ENCODE assay signal across 13 mouse cellular contexts in genomic region chr1:131702094-131702766, GRCm38 (mm10). TPM values are rescaled to one million over a fixed set of nuclear protein-coding genes. Genes with fewer than 3 reads are reported as not detected.
DNase-seq lines count a peak whose midpoint lies in the region; ATAC-seq and TF ChIP-seq lines count a peak whose summit lies in the region.
"Had no signal": no experiment of that assay in that cellular context is flagged by ENCODE, and none has a peak within 500 bp of the region (broad histone marks: within the 10 kb centered on the region; RNA-seq: fewer than 3 reads in every experiment).

No protein-coding gene starts in this region.

- H3K4me3 ChIP-seq in lung, embryonic 15.5 days, result no peak overlapping the region
- no peak overlapping the region for H3K4me3 ChIP-seq in bone marrow macrophage, adult 2 months (ENCODE audit: insufficient read depth, low read length)
- H3K4me3 ChIP-seq in hindbrain, postnatal 0 days (ENCODE audit: low read length), result no peak overlapping the region
- H3K4me3 ChIP-seq in hindbrain, embryonic 16.5 days (ENCODE audit: low read length), result no peak overlapping the region
- H3K4me3 ChIP-seq: midbrain, embryonic 10.5 days had no signal

- H3K4me1 ChIP-seq in lung, embryonic 15.5 days, result no peaks in the 10 kb centered on the region
- H3K4me1 ChIP-seq in bone marrow macrophage, adult 2 months (ENCODE audit: control insufficient read depth, insufficient read depth, low read length), result peaks cover 50% of the 10 kb centered on the region
- H3K4me1 ChIP-seq in hindbrain, postnatal 0 days (ENCODE audit: insufficient read depth, low read length), result no peaks in the 10 kb centered on the region
- no peaks in the 10 kb centered on the region for H3K4me1 ChIP-seq in hindbrain, embryonic 16.5 days (ENCODE audit: control insufficient read depth, insufficient read depth, low read depth, low read length)
- H3K4me1 ChIP-seq: midbrain, embryonic 10.5 days had no signal

- 32% methylated on average over 8 of the region's 8 CpGs for WGBS in lung, embryonic 15.5 days
- 75% methylated on average over 8 of the region's 8 CpGs for WGBS in hindbrain, postnatal 0 days
- 85% methylated on average over 8 of the region's 8 CpGs for WGBS in hindbrain, embryonic 16.5 days

- H3K9me3 ChIP-seq in lung, embryonic 15.5 days, result no peaks in the 10 kb centered on the region
- H3K9me3 ChIP-seq in hindbrain, postnatal 0 days (ENCODE audit: low read length), result no peaks in the 10 kb centered on the region
- H3K9me3 ChIP-seq in hindbrain, embryonic 16.5 days (ENCODE audit: control insufficient read depth, low read length), result no peaks in the 10 kb centered on the region
- H3K9me3 ChIP-seq: midbrain, embryonic 10.5 days had no signal

- no peak for TF ChIP-seq CTCF in bone marrow macrophage, adult 2 months (IDR thresholded peaks at IDR 0.05; ENCODE audit: low read depth, low read length)
- TF ChIP-seq CTCF in hindbrain, postnatal 0 days (IDR thresholded peaks at IDR 0.05; ENCODE audit: low read depth), result no peak

- no peak overlapping the region for H3K27ac ChIP-seq in lung, embryonic 15.5 days
- peak overlapping the region; percentile 73 for H3K27ac ChIP-seq in bone marrow macrophage, adult 2 months (ENCODE audit: insufficient read depth, low read depth, low read length)
- no peak overlapping the region for H3K27ac ChIP-seq in hindbrain, postnatal 0 days
- H3K27ac ChIP-seq in hindbrain, embryonic 16.5 days (ENCODE audit: low read depth, low read length), result no peak overlapping the region
- H3K27ac ChIP-seq: liver, embryonic 14.5 days; midbrain, embryonic 10.5 days had no signal

- H3K36me3 ChIP-seq in lung, embryonic 15.5 days, result no peaks in the 10 kb centered on the region
- no peaks in the 10 kb centered on the region for H3K36me3 ChIP-seq in hindbrain, postnatal 0 days (ENCODE audit: insufficient read depth, low read length)
- no peaks in the 10 kb centered on the region for H3K36me3 ChIP-seq in hindbrain, embryonic 16.5 days (ENCODE audit: control insufficient read depth, insufficient read depth, low read length)
- H3K36me3 ChIP-seq: midbrain, embryonic 10.5 days had no signal

- no peaks in the 10 kb centered on the region for H3K27me3 ChIP-seq in lung, embryonic 15.5 days
- no peaks in the 10 kb centered on the region for H3K27me3 ChIP-seq in hindbrain, postnatal 0 days (ENCODE audit: insufficient read depth, low read length)
- H3K27me3 ChIP-seq in hindbrain, embryonic 16.5 days (replicated peaks; ENCODE audit: control insufficient read depth, insufficient read depth, low read length), result no peaks in the 10 kb centered on the region

- peak; percentile 56; the same call in 1 of the 2 replicates for ATAC-seq in lung, embryonic 15.5 days (ENCODE audit: borderline replicate concordance, extremely low read depth, low FRiP score, low TSS enrichment)
- ATAC-seq in hindbrain, postnatal 0 days, result no peak
- ATAC-seq in hindbrain, embryonic 16.5 days, result no peak
- ATAC-seq: intestine, postnatal 0 days had no signal

- H3K9ac ChIP-seq in lung, embryonic 15.5 days, result no peak overlapping the region
- no peak overlapping the region for H3K9ac ChIP-seq in hindbrain, postnatal 0 days (replicated peaks; ENCODE audit: low read length)
- H3K9ac ChIP-seq in hindbrain, embryonic 16.5 days (ENCODE audit: low read depth, low read length), result no peak overlapping the region
- H3K9ac ChIP-seq: liver, embryonic 14.5 days had no signal

- no peak overlapping the region for H3K4me2 ChIP-seq in lung, embryonic 15.5 days
- H3K4me2 ChIP-seq in hindbrain, postnatal 0 days (ENCODE audit: low read depth, low read length), result no peak overlapping the region
- H3K4me2 ChIP-seq in hindbrain, embryonic 16.5 days (ENCODE audit: low read length), result no peak overlapping the region

- no peak for TF ChIP-seq POLR2A in bone marrow macrophage, adult 2 months (IDR thresholded peaks at IDR 0.05; ENCODE audit: borderline replicate concordance, low read depth, low read length)

- peak; percentile 38 for DNase-seq in adrenal gland, postnatal 10 days
- no peak for DNase-seq in adrenal gland, adult 8-10 months
- no peak for DNase-seq in lung, adult 18-20 months
- peak; percentile 31 to 33 for DNase-seq in natural killer cell, adult 2 months (ENCODE audit: low spot score in 2 of 2)
- DNase-seq in hindbrain, postnatal 0 days (ENCODE audit: low spot score), result no peak
- DNase-seq: retina, postnatal 1 day had no signal

RNA-seq across cellular contexts. Expression of gene Rab7b, which starts 13.7 kb away (rescaled TPM):
- 1 to 10 TPM; 4.7 to 5.1 TPM for total RNA-seq in adrenal gland, postnatal 10 days (2021)
- 10 to 100 TPM in 2 of 4 experiments, 1 to 10 TPM in 2; 6.6 to 17.4 (median 11.0) TPM for total RNA-seq in adrenal gland, adult 8-10 months (2022)
- polyA plus RNA-seq in lung, embryonic 15.5 days (2015; fragmentation: Nextera tagmentation; extraction: Ambion mirVana), result 2.3 and 3.0 TPM in 2 replicates
- polyA plus RNA-seq in bone marrow macrophage, adult 2 months (2012; ENCODE audit: insufficient read depth, insufficient read length, missing spikeins), result 115 and 157 TPM in 2 replicates
- 0.10 and 2.8 TPM in 2 replicates for total RNA-seq in hindbrain, postnatal 0 days (2014; rRNA removed)
- polyA plus RNA-seq in hindbrain, postnatal 0 days (2015; fragmentation: Nextera tagmentation; extraction: Ambion mirVana), result 1.2 and 1.6 TPM in 2 replicates
- 1.1 and 1.2 TPM in 2 replicates for polyA plus RNA-seq in hindbrain, embryonic 16.5 days (2015; fragmentation: Nextera tagmentation; extraction: Ambion mirVana)

RNA-seq across cellular contexts. Expression of gene Slc26a9, which starts 41.6 kb away (rescaled TPM):
- under 1 TPM in 1 of 2 experiments, not detected in 1; 0.15 TPM for total RNA-seq in adrenal gland, postnatal 10 days (2021)
- under 1 TPM in 3 of 4 experiments, not detected in 1; 0.06 to 0.28 (median 0.23) TPM for total RNA-seq in adrenal gland, adult 8-10 months (2022)
- polyA plus RNA-seq in lung, embryonic 15.5 days (2015; fragmentation: Nextera tagmentation; extraction: Ambion mirVana), result 4.2 and 5.3 TPM in 2 replicates
- not detected in 2 replicates for polyA plus RNA-seq in bone marrow macrophage, adult 2 months (2012; ENCODE audit: insufficient read depth, insufficient read length, missing spikeins)
- total RNA-seq in hindbrain, postnatal 0 days (2014; rRNA removed), result 0.07 and 0.37 TPM in 2 replicates
- 0.09 and 0.10 TPM in 2 replicates for polyA plus RNA-seq in hindbrain, postnatal 0 days (2015; fragmentation: Nextera tagmentation; extraction: Ambion mirVana)
- polyA plus RNA-seq in hindbrain, embryonic 16.5 days (2015; fragmentation: Nextera tagmentation; extraction: Ambion mirVana), result 0.15 and 0.18 TPM in 2 replicates
- polyA plus RNA-seq: midbrain, embryonic 10.5 days; neural tube, embryonic 11.5 days had no signal

Comparison
In these comparisons a context has a peak if more than half of its experiments do, and no peak if none do; other contexts are left out.
1. DNase-seq: peak in adrenal gland, postnatal 10 days (single experiment) and natural killer cell, adult 2 months (2 of 2); none in adrenal gland, adult 8-10 months (single experiment), lung, adult 18-20 months (0 of 2) and hindbrain, postnatal 0 days (single experiment).
2. RNA of gene Rab7b, which starts 13.7 kb away (polyA plus RNA-seq): 115 to 157 TPM in bone marrow macrophage, adult 2 months; 2.3 to 3.0 TPM in lung, embryonic 15.5 days, 1.2 to 1.6 TPM in hindbrain, postnatal 0 days and 1.1 to 1.2 TPM in hindbrain, embryonic 16.5 days; every median in the first group is over 10 times any median in the second.